Mouse (Mus musculus) liver, embryonic 14.5 days (tissue): ENCODE measurements at regions not wholly inside any gene's neighbourhood (a gene's known extent, or its start where the extent isn't known, plus 50 kb on each side); places are given as distances from the start of the nearest gene placed in this dataset.

Experiments used
- CTCF ChIP-seq: IDR thresholded peaks from 2 replicates; pipeline ENCODE4 v1.5.1; 2016; ENCODE audit warnings: antibody characterized with exemption, low read depth, control low read depth
- EP300 ChIP-seq: IDR thresholded peaks from 2 replicates; pipeline ENCODE4 v1.6.1; 2016; ENCODE audit warnings: antibody characterized with exemption, low read depth

DNA sequence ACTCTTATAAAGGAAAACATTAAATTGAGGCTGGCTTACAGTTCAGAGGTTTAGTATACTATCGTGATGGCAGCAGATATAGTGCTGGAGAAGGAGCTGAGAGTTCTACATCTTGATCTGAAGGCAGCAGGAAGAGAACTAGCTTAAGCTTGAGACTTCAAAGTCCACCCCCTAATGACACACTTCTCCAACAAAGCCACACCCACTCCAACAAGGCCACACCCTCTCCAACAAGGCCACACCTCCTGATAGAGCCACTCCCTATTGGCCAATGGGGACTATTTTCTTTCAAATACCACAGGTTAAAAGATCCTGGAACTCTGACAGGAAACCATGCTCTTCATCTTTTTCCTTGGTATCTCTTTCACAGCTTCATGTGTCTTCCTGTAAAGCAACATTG, 134.0 kb upstream of the Smlr1 start:
- TF ChIP-seq EP300 (no peak), CTCF (no peak)
